Mouse (Mus musculus): ENCODE data around the gene Rtf2. TPM values are rescaled to one million over a fixed set of nuclear protein-coding genes. Genes with fewer than 3 reads are reported as not detected.

Rtf2 gene
- total RNA-seq, 2 experiments from 2014 or later, result 67.2 to 69.7 TPM

- DNase-seq, result no peak
These were observed 44.5 kb downstream of the Rtf2 start for GRCm38 (mm10) chr2:172484696-172485370.

DNA sequence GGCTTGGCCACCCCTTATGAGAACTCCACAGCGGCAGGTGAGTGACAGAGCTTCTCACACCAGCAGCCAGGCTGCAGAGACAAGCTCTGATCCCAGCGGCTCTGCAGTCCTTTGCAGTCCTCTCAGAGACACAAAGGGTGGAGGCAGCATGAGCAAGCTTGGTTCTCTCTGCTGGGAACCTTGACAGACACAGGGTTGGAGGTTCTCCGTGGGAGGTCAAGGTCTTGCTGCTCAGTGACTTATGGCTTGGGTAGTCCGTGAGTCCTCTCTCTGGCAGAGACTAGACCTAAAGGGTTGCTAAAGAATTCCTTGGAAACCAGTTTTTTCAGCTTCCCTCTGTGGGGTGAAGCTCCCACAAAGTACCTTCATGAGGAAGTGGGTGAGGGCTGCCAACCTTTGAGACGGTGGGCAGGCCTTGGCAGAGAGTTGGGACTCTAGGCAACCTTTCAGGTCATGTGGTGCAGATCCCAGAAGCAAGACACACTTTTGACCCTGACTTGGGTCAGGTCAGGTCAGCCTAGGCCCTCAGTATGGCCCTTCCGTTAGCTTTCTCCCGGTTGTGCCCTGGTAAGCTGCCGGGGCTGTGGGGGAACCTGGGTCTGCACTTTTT is 56.5 kb downstream of the Rtf2 start:
- DNase-seq, result no peak

DNA sequence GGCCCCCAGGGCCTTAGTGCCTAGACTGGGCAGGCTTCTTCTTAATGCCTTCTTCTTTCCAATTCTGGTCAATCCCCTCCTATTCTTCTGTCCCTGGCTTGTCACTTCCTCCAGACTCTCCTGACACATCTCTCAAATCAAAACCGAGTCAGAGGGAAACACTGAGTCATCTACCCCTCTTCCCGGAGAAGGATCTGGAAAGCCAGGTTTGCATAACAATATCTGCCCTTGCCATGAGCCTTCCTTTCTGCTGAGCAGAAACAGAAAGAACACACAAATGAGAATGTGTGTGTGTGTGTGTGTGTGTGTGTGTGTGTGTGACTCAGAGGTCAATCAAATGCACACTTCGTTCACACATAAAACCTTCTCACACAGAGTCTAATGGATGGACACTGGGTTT is 58.5 kb downstream of the Rtf2 start:
- DNase-seq, result no peak

DNA sequence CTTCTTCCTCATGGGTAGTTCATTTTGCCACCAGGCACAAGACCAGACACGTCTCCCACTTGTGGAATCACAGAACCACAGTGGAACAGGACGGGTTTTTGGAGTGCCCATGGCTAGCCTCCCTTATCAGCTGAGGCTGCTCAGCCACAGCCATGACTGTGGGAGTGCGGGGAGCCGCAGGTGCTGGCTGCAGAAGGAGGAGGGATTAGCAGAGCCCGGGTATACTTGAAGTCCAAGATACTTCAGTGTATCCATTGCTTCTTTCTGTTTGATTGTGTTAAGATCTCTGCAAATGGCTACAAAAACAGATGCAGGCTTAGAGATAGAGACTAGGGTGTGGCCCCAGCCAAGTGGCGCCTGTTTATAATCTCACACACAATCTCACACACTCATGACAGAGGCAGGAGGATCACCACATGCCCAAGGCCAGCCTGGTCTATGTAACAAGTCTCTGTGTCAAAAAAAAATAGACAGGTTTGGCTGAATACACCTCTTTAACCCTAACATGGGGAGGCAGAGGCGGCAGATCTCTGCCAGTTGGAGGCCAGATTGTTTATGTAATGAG is 60.5 kb downstream of the Rtf2 start:
- no peak for DNase-seq

- DNase-seq, result peak in 1 of 2 experiments; percentile 9
These were observed 61.0 kb downstream of the Rtf2 start for GRCm38 (mm10) chr2:172501341-172501740.

GRCm38 (mm10) chr2:172502168-172502567 is 61.8 kb downstream of the Rtf2 start:
- DNase-seq, result no peak

GRCm38 (mm10) chr2:172506121-172506520 is 65.8 kb downstream of the Rtf2 start:
- DNase-seq, result no peak

DNA sequence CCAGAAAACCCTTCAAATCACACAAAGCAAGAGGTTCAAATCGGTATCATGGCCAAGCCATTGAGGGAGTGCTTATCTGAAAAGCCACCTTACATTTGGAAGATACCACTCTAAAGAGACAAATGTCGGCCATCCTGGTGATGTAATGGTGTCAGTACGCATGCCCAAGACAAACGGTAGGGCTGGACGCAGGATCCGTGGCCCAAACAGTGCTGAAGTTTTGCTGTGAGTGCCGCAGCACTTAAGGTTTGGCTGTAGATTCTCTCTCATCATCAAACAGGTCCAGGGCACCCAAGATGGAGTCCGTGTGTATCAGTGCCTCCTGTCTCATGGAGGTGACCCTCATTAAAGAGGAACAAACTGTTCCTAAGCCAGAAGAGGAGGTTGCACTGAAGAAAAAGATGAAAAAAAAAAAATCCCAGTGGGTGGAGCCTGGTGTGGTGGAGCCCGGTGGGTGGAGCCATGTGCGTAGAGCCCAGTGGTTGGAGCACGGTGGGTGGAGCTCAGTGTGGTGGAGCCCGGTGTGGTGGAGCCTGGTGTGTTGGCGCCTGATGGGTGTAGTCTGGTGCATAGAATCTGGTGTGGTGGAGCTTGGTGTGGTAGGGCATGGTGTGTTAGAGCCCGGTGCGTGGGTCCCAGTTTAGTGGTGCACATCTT is 69.8 kb downstream of the Rtf2 start:
- no peak for DNase-seq

- no peak for DNase-seq
These were observed 70.5 kb downstream of the Rtf2 start for GRCm38 (mm10) chr2:172510899-172511298.

- DNase-seq, result no peak
These were observed 76.1 kb downstream of the Rtf2 start for GRCm38 (mm10) chr2:172516407-172516992.

Other genes starting within 250 kb of the Rtf2 start
- not detected for gene Mc3r, start 192.1 kb upstream of the Rtf2 start, total RNA-seq (2021)
- gene Fam210b, start 95.0 kb upstream of the Rtf2 start, total RNA-seq (2021), result 10 to 100 TPM; 22.8 to 24.2 TPM
- gene Aurka, start 70.0 kb upstream of the Rtf2 start, total RNA-seq (2021), result 1 to 10 TPM; 2.2 to 2.4 TPM
- 10 to 100 TPM; 24.3 to 28.8 TPM for gene Cstf1, start 69.9 kb upstream of the Rtf2 start, total RNA-seq (2021)
- under 1 TPM; 0.35 TPM for gene Cass4, start 46.8 kb upstream of the Rtf2 start, total RNA-seq (2021)
- gene Gcnt7, start 18.0 kb downstream of the Rtf2 start, total RNA-seq (2021), result not detected
- not detected for gene Fam209, start 32.0 kb downstream of the Rtf2 start, total RNA-seq (2021)
- under 1 TPM; 0.30 to 0.37 TPM for gene Tfap2c, start 109.0 kb downstream of the Rtf2 start, total RNA-seq (2021)

All from layer of hippocampus, postnatal 36 days (tissue).